7 mouse cellular contexts compared by ENCODE assay signal in the genomic region with DNA sequence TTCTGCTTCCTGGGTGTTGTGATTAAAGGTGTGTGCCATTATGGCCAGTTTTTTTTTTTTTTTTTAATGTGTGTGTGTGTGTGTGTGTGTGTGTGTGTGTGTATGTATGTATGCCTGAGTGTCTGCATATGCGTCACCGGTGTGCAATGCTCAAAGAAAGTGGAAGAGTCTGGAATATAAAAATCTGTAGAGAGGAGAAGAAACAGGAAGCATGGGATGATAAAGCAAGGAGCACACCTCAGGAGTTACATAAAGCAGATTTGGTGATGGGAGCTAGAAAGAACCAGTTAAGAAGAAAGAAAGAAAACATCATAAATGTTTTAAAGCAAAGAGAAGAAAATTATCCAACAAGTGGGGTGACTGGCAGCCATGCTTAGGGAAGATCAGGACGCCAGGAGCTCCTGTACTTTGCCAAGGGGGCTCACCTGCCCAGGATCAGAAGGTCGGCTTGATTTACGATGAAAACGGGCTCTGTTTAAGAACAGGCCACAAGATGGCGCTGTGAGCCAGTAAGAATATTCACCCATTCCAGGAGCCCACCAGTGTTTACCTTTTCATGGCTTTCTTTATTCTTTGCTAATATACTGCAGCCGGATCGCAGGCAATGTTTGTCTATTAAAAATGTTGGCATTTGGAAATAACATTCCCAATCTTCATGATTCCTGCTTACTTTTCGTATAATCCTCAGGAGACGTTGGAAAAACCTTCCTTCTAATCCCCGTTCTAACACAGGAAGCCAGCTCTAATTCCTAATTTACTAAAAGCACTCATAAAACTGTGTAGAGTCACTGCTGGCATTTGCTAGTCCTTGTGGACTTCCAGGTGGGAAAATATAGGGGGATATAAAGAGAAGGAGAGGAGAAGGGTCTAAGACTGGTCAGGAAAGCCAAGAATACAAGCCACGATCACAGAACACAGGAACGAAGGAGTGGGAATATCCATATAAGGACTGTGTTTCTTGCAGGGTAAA.
DNase-seq lines count a peak whose midpoint lies in the region; ATAC-seq and TF ChIP-seq lines count a peak whose summit lies in the region.

No protein-coding gene starts in this region.

- no peak overlapping the region for H3K27ac ChIP-seq in embryonic facial prominence, embryonic 11.5 days (replicated peaks; ENCODE audit: low read depth, low read length)
- peak overlapping the region; percentile 69 for H3K27ac ChIP-seq in layer of hippocampus, adult 2 months
- H3K27ac ChIP-seq in lung, embryonic 16.5 days (ENCODE audit: low read length) = no peak overlapping the region

- no peak overlapping the region for H3K4me2 ChIP-seq in embryonic facial prominence, embryonic 11.5 days (ENCODE audit: low read depth, low read length)
- H3K4me2 ChIP-seq in lung, embryonic 16.5 days (ENCODE audit: low read depth, low read length) = peak overlapping the region; percentile 49

- 29% methylated on average over 14 of the region's 14 CpGs for WGBS in embryonic facial prominence, embryonic 11.5 days
- 28% methylated on average over 14 of the region's 14 CpGs for WGBS in lung, embryonic 16.5 days

- no peak overlapping the region for H3K9ac ChIP-seq in embryonic facial prominence, embryonic 11.5 days (replicated peaks; ENCODE audit: low read length)
- 0 out of 2 replicates have a peak overlapping the region, but pooled peaks have one; percentile 15 for H3K9ac ChIP-seq in lung, embryonic 16.5 days (ENCODE audit: low read length)

- H3K36me3 ChIP-seq in G1E (replicated peaks) = no peaks in the 10 kb centered on the region
- H3K36me3 ChIP-seq in embryonic facial prominence, embryonic 11.5 days (replicated peaks; ENCODE audit: control insufficient read depth, insufficient read depth, low read depth, low read length) = no peaks in the 10 kb centered on the region
- H3K36me3 ChIP-seq in lung, embryonic 16.5 days (ENCODE audit: control insufficient read depth, insufficient read depth, low read length) = no peaks in the 10 kb centered on the region

- H3K4me1 ChIP-seq in G1E (ENCODE audit: insufficient read depth, low read depth, low read length) = peaks cover 11% of the 10 kb centered on the region
- H3K4me1 ChIP-seq in embryonic facial prominence, embryonic 11.5 days (ENCODE audit: control insufficient read depth, insufficient read depth, low read length) = no peaks in the 10 kb centered on the region
- H3K4me1 ChIP-seq in lung, embryonic 16.5 days (replicated peaks; ENCODE audit: control insufficient read depth, insufficient read depth, low read length) = peaks cover 2% of the 10 kb centered on the region; the same call in 1 of the 2 replicates

- no peaks in the 10 kb centered on the region for H3K9me3 ChIP-seq in G1E (replicated peaks)
- no peaks in the 10 kb centered on the region for H3K9me3 ChIP-seq in embryonic facial prominence, embryonic 11.5 days (replicated peaks; ENCODE audit: control insufficient read depth, low read length)
- H3K9me3 ChIP-seq in lung, embryonic 16.5 days (ENCODE audit: control insufficient read depth, low read length) = no peaks in the 10 kb centered on the region

- no peaks in the 10 kb centered on the region for H3K27me3 ChIP-seq in G1E (ENCODE audit: insufficient read depth, low read length)
- H3K27me3 ChIP-seq in embryonic facial prominence, embryonic 11.5 days (ENCODE audit: control insufficient read depth, insufficient read depth, low read length) = no peaks in the 10 kb centered on the region
- H3K27me3 ChIP-seq in lung, embryonic 16.5 days (ENCODE audit: control insufficient read depth, insufficient read depth, low read depth, low read length) = no peaks in the 10 kb centered on the region

- DNase-seq in G1E (ENCODE audit: low spot score) = peak; percentile 11
- peak; percentile 51 to 63 for DNase-seq in adrenal gland, postnatal 36 days
- peak; percentile 91 for DNase-seq in embryonic facial prominence, embryonic 11.5 days (ENCODE audit: low spot score)
- peak; percentile 67 to 75 for DNase-seq in layer of hippocampus, adult 2 months (ENCODE audit: low spot score in 2 of 2)
- peak; percentile 77 for DNase-seq in retina, postnatal 1 day

- H3K4me3 ChIP-seq in G1E (ENCODE audit: low read depth, low read length) = no peak overlapping the region
- no peak overlapping the region for H3K4me3 ChIP-seq in embryonic facial prominence, embryonic 11.5 days (ENCODE audit: low read depth, low read length)
- peak overlapping the region; percentile 36 for H3K4me3 ChIP-seq in layer of hippocampus, adult 2 months
- peak overlapping the region; percentile 24; the same call in 1 of the 2 replicates for H3K4me3 ChIP-seq in lung, embryonic 16.5 days (ENCODE audit: low read length)

- ATAC-seq in G1E (ENCODE audit: extremely low read depth, insufficient number of reproducible peaks, low FRiP score, poor library complexity, severe bottlenecking) = peak; percentile 22; the same call in 1 of the 2 replicates
- ATAC-seq in embryonic facial prominence, embryonic 11.5 days (replicated peaks; ENCODE audit: insufficient number of reproducible peaks, low FRiP score, low TSS enrichment, low read depth) = no peak
- peak; percentile 76 to 83 for ATAC-seq in hematopoietic stem cell, adult 5-6 weeks (replicated peaks in 1 of 2; ENCODE audit: insufficient read depth in 1 of 2, low FRiP score in 2 of 2, low TSS enrichment in 1 of 2, low read depth in 1 of 2, poor library complexity in 2 of 2, severe bottlenecking in 2 of 2)
- no peak for ATAC-seq in lung, embryonic 16.5 days (ENCODE audit: low read depth)

- peak; percentile 34; the same call in 1 of the 2 replicates for TF ChIP-seq CTCF in G1E (IDR thresholded peaks at IDR 0.05; ENCODE audit: low read depth, low read length)
- peak; percentile 96 for TF ChIP-seq CTCF in layer of hippocampus, adult 2 months (conservative IDR thresholded peaks at IDR 0.05)

Comparison
In these comparisons a context has a peak if more than half of its experiments do, and no peak if none do; other contexts are left out.
1. ATAC-seq: peak in G1E (single experiment) and hematopoietic stem cell, adult 5-6 weeks (2 of 2); none in embryonic facial prominence, embryonic 11.5 days (single experiment) and lung, embryonic 16.5 days (single experiment).
2. DNase-seq: peak in every context shown above with its lines; median percentile 91 in embryonic facial prominence, embryonic 11.5 days; 77 in retina, postnatal 1 day; 71 in layer of hippocampus, adult 2 months; 57 in adrenal gland, postnatal 36 days; 11 in G1E.
3. H3K4me3 ChIP-seq: peak in layer of hippocampus, adult 2 months (single experiment) and lung, embryonic 16.5 days (single experiment); none in G1E (single experiment) and embryonic facial prominence, embryonic 11.5 days (single experiment).